7 mouse cellular contexts compared by ENCODE assay signal in genomic region chr12:86132799-86133198, GRCm38 (mm10). TPM values are rescaled to one million over a fixed set of nuclear protein-coding genes. Genes with fewer than 3 reads are reported as not detected.
DNase-seq lines count a peak whose midpoint lies in the region; ATAC-seq lines count a peak whose summit lies in the region.

No protein-coding gene starts in this region.

- DNase-seq in urinary bladder, postnatal 14 days (ENCODE audit: low spot score), result peak; percentile 46
- no peak for DNase-seq in urinary bladder, adult 18-20 months (ENCODE audit: low spot score in 2 of 2)
- peak; percentile 90 for DNase-seq in brain, adult 2 months (ENCODE audit: low read depth, low spot score)
- DNase-seq in embryonic facial prominence, embryonic 14.5 days (ENCODE audit: low spot score), result peak; percentile 71
- DNase-seq in hindlimb bud, embryonic 11.5 days (ENCODE audit: extremely low spot score, low read depth, low spot score), result peak; percentile 61
- DNase-seq in liver, embryonic 13.5 days, result peak; percentile 23
- peak; percentile 84 for DNase-seq in retina, postnatal 1 day

- H3K27ac ChIP-seq in embryonic facial prominence, embryonic 14.5 days (replicated peaks; ENCODE audit: low read depth, low read length), result no peak overlapping the region
- H3K27ac ChIP-seq in liver, embryonic 13.5 days, result no peak overlapping the region

- no peaks in the 10 kb centered on the region for H3K9me3 ChIP-seq in embryonic facial prominence, embryonic 14.5 days (ENCODE audit: control insufficient read depth, low read length)
- no peaks in the 10 kb centered on the region for H3K9me3 ChIP-seq in liver, embryonic 13.5 days (replicated peaks)

- no peaks in the 10 kb centered on the region for H3K27me3 ChIP-seq in embryonic facial prominence, embryonic 14.5 days (replicated peaks; ENCODE audit: control insufficient read depth, insufficient read depth, low read length)
- H3K27me3 ChIP-seq in liver, embryonic 13.5 days, result no peaks in the 10 kb centered on the region

- no peaks in the 10 kb centered on the region for H3K36me3 ChIP-seq in embryonic facial prominence, embryonic 14.5 days (ENCODE audit: control insufficient read depth, insufficient read depth, low read length)
- H3K36me3 ChIP-seq in liver, embryonic 13.5 days, result no peaks in the 10 kb centered on the region

- H3K4me2 ChIP-seq in embryonic facial prominence, embryonic 14.5 days (ENCODE audit: low read depth, low read length), result no peak overlapping the region
- H3K4me2 ChIP-seq in liver, embryonic 13.5 days, result no peak overlapping the region

- no peak overlapping the region for H3K9ac ChIP-seq in embryonic facial prominence, embryonic 14.5 days (ENCODE audit: low read depth, low read length)
- no peak overlapping the region for H3K9ac ChIP-seq in liver, embryonic 13.5 days

- 26% methylated on average over 2 of the region's 2 CpGs for WGBS in embryonic facial prominence, embryonic 14.5 days
- 19% methylated on average over 2 of the region's 2 CpGs for WGBS in liver, embryonic 13.5 days (ENCODE audit: insufficient replicate concordance)

- no peaks in the 10 kb centered on the region for H3K4me1 ChIP-seq in embryonic facial prominence, embryonic 14.5 days (ENCODE audit: control insufficient read depth, insufficient read depth, low read length)
- no peaks in the 10 kb centered on the region for H3K4me1 ChIP-seq in liver, embryonic 13.5 days (replicated peaks)

- no peak overlapping the region for H3K4me3 ChIP-seq in embryonic facial prominence, embryonic 14.5 days (ENCODE audit: low read depth, low read length)
- H3K4me3 ChIP-seq in liver, embryonic 13.5 days (replicated peaks), result no peak overlapping the region

- 0 out of 2 replicates have a peak, but pooled peaks have one; percentile 26 for ATAC-seq in embryonic facial prominence, embryonic 14.5 days (ENCODE audit: low read depth)
- ATAC-seq in liver, embryonic 13.5 days (ENCODE audit: low read depth), result no peak

RNA-seq across cellular contexts. Expression of gene Ift43, which starts 50.5 kb away (rescaled TPM):
- polyA plus RNA-seq in embryonic facial prominence, embryonic 14.5 days (2014; fragmentation: Nextera tagmentation; extraction: Ambion mirVana), result 79.2 and 80.3 TPM in 2 replicates
- polyA plus RNA-seq in liver, embryonic 13.5 days (2015; fragmentation: Nextera tagmentation; extraction: Ambion mirVana), result 8.6 and 10.3 TPM in 2 replicates

RNA-seq across cellular contexts. Expression of gene Tgfb3, which starts 54.0 kb away (rescaled TPM):
- 59.4 and 61.8 TPM in 2 replicates for polyA plus RNA-seq in embryonic facial prominence, embryonic 14.5 days (2014; fragmentation: Nextera tagmentation; extraction: Ambion mirVana)
- 2.5 and 3.2 TPM in 2 replicates for polyA plus RNA-seq in liver, embryonic 13.5 days (2015; fragmentation: Nextera tagmentation; extraction: Ambion mirVana)

Comparison
In these comparisons a context has a peak if more than half of its experiments do, and no peak if none do; other contexts are left out.
1. DNase-seq: peak in urinary bladder, postnatal 14 days (single experiment), brain, adult 2 months (single experiment), embryonic facial prominence, embryonic 14.5 days (single experiment), hindlimb bud, embryonic 11.5 days (single experiment), liver, embryonic 13.5 days (single experiment) and retina, postnatal 1 day (single experiment); none in urinary bladder, adult 18-20 months (0 of 2).
2. RNA of gene Tgfb3, which starts 54.0 kb away (polyA plus RNA-seq): 59.4 to 61.8 TPM in embryonic facial prominence, embryonic 14.5 days; 2.5 to 3.2 TPM in liver, embryonic 13.5 days; every median in the first group is over 10 times any median in the second.